20 mouse cellular contexts compared by ENCODE assay signal in the genomic region with DNA sequence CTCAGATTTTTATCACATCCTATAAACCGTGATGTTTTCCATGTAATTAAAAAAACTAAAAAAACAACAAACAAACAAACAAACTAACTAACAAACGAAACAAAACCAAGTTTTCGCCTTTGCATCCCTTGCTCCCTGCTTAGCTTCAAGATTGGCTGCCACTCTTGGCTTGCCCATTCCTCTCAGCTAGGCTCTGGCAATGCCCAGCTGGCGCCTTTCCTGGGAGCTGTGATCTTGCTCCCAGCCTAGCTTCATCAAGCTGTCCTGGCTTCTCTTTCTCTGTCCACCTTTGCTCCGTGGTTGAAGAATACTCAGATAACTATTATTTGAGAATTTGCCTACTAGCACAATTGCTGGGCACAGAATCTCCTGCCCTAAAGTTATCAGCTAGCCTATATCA. TPM values are rescaled to one million over a fixed set of nuclear protein-coding genes. Genes with fewer than 3 reads are reported as not detected.
DNase-seq lines count a peak whose midpoint lies in the region; ATAC-seq lines count a peak whose summit lies in the region.
"Had no signal": no experiment of that assay in that cellular context is flagged by ENCODE, and none has a peak within 500 bp of the region (broad histone marks: within the 10 kb centered on the region; RNA-seq: fewer than 3 reads in every experiment).

No protein-coding gene starts in this region.

- intact Hi-C loops in heart, postnatal 36 days (cut with DNase I) = no loop called here

- no peak for ATAC-seq in cerebellum, adult (ENCODE audit: insufficient number of reproducible peaks, low FRiP score, low TSS enrichment)
- ATAC-seq: activated CD4-positive, CD25-positive, alpha-beta regulatory T cell, adult 4 months; CD4-positive, CD25-positive, alpha-beta regulatory T cell, adult 4 months; forebrain, embryonic 13.5 days; forebrain, embryonic 15.5 days; forebrain, postnatal 0 days; Patski had no signal

- peak; percentile 76 to 82 for DNase-seq in cerebellum, postnatal 10 days
- peak; percentile 14 to 52 for DNase-seq in cerebellum, postnatal 25 days
- DNase-seq in cerebellum, adult 18-20 months = no peak
- peak; percentile 78 for DNase-seq in heart, adult 11 months
- no peak for DNase-seq in heart, postnatal 36 days
- DNase-seq: adrenal gland, adult 8-10 months; adrenal gland, postnatal 14 days; adrenal gland, postnatal 36 days; B cell, adult 2 months; cerebellum, adult 11-12 months; cerebellum, adult 8-10 months; forebrain, postnatal 0 days had no signal

RNA-seq across cellular contexts. Expression of gene Olfr591, which starts 8.4 kb away (rescaled TPM):
- not detected for total RNA-seq in heart, postnatal 36 days (2021)
- total RNA-seq: adrenal gland, adult 18-20 months; adrenal gland, adult 8-10 months; adrenal gland, postnatal 14 days; adrenal gland, postnatal 36 days; CH12.LX; forebrain, postnatal 0 days had no signal

RNA-seq across cellular contexts. Expression of gene Olfr589, which starts 13.5 kb away (rescaled TPM):
- total RNA-seq in heart, postnatal 36 days (2021) = not detected
- total RNA-seq: adrenal gland, adult 18-20 months; adrenal gland, adult 8-10 months; adrenal gland, postnatal 14 days; adrenal gland, postnatal 36 days; CH12.LX; forebrain, postnatal 0 days had no signal

RNA-seq across cellular contexts. Expression of gene Olfr592, which starts 14.9 kb away (rescaled TPM):
- not detected for total RNA-seq in heart, postnatal 36 days (2021)
- total RNA-seq: adrenal gland, adult 18-20 months; adrenal gland, adult 8-10 months; adrenal gland, postnatal 14 days; adrenal gland, postnatal 36 days; CH12.LX; forebrain, postnatal 0 days had no signal

RNA-seq across cellular contexts. Expression of gene Olfr588-ps1, which starts 29.0 kb away (rescaled TPM):
- not detected for total RNA-seq in heart, postnatal 36 days (2021)
- total RNA-seq: adrenal gland, adult 18-20 months; adrenal gland, adult 8-10 months; adrenal gland, postnatal 14 days; adrenal gland, postnatal 36 days; CH12.LX; forebrain, postnatal 0 days had no signal

RNA-seq across cellular contexts. Expression of gene Olfr593, which starts 42.0 kb away (rescaled TPM):
- total RNA-seq in heart, postnatal 36 days (2021) = not detected
- total RNA-seq: adrenal gland, adult 18-20 months; adrenal gland, adult 8-10 months; adrenal gland, postnatal 14 days; adrenal gland, postnatal 36 days; CH12.LX; forebrain, postnatal 0 days had no signal

Comparison
In these comparisons a context has a peak if more than half of its experiments do, and no peak if none do; other contexts are left out.
1. DNase-seq: peak in cerebellum, postnatal 10 days (2 of 2), cerebellum, postnatal 25 days (2 of 2) and heart, adult 11 months (single experiment); none in cerebellum, adult 18-20 months (0 of 2) and heart, postnatal 36 days (0 of 2).